Mouse (Mus musculus): ENCODE data around the gene Plekhb2. TPM values are rescaled to one million over a fixed set of nuclear protein-coding genes. Genes with fewer than 3 reads are reported as not detected.

Plekhb2 gene
- polyA plus RNA-seq, 1 experiment from 2014 or later, result 76.8 TPM

DNA sequence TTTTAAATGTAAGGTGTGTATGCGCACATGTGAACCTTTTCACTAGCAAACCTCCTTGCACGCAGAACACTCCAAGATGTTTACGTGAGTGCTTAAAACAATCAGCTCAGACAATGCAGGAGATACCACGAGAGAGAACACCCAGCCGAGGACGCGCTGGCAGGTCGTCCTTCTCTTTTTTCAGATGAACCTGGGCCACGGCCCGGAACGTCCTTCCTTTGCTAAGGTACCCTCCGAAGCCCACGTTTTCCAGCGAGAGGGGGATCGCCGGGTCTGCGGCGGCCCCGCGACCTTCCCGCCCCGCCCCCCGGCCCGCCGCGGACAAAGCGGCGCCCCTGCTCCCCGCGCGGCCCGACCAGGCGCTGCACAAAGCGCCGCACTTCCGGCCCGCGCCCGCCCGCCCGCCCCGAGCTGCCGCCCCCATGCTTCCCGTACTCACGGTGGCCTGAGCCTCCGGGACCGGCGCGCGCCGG, 7.4 kb upstream of the Plekhb2 start:
- ATAC-seq (ENCODE audit: low read depth), result peak; percentile 87

DNA sequence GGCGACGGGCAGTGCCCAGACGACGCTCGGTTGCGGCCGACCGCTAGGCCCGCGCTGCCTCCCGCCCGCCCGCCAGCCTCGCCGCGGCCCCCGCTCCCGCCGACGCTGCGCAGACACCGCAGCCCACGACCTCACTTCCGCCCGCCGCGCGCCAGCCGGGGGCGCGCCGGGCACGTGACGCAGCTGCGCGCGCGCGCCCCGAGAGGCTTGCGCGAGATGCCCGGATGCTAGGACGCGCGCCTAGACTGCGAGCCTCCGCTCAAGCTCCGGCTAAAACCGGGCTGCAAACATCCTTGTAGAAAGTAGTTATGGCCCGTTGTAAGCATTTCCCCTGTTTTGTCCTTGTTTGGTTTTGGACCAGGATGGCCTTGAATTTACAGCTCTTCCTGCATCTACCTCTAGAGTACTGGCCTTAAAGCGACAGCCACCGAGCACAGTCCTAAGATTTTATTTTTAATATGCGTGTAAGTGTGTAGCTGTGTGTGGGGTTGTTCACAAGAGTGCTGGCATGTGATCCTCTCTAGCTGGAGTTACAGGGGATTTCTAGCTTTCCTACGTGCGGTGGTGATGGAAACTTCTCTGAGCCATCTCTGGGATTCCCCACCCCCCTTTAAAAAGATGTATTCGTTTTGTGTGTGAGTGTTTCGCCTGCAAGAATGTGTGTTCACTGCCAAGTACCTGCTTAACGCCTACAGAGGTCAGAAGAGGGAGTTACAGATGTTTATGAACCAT, 6.7 kb upstream of the Plekhb2 start, which contains the start of gene Fam168b:
Fam168b (minus strand) TSS at position 179 of the 732 bp plus-strand sequence.
- WGBS, result 3% methylated on average over 59 of the region's 59 CpGs
- Histone ChIP-seq H3K36me3 (ENCODE audit: control insufficient read depth, insufficient read depth, low read length) (no peaks in the 10 kb centered on the region), H3K4me1 (ENCODE audit: control insufficient read depth, insufficient read depth, low read length) (peaks cover 23% of the 10 kb centered on the region), H3K4me2 (ENCODE audit: low read depth, low read length) (peak within 1 kb of the TSS; percentile 87), H3K9me3 (ENCODE audit: control insufficient read depth, low read length) (no peaks in the 10 kb centered on the region), H3K27me3 (ENCODE audit: control insufficient read depth, insufficient read depth, low read length) (no peaks in the 10 kb centered on the region), H3K27ac (ENCODE audit: low read depth, low read length) (peak within 1 kb of the TSS; percentile 95), H3K9ac (replicated peaks; ENCODE audit: low read depth, low read length) (peak within 1 kb of the TSS; percentile 88), H3K4me3 (ENCODE audit: low read depth, low read length) (peak within 1 kb of the TSS; percentile 72)
- peak; percentile 93 for ATAC-seq (ENCODE audit: low read depth)

More for the DNA sequence above, 7.4 kb upstream of the Plekhb2 start:
- Histone ChIP-seq H3K27me3 (ENCODE audit: control insufficient read depth, insufficient read depth, low read length) (no peaks in the 10 kb centered on the region), H3K4me3 (ENCODE audit: low read depth, low read length) (peak overlapping the region; percentile 72), H3K36me3 (ENCODE audit: control insufficient read depth, insufficient read depth, low read length) (no peaks in the 10 kb centered on the region), H3K9ac (replicated peaks; ENCODE audit: low read depth, low read length) (peak overlapping the region; percentile 88), H3K9me3 (ENCODE audit: control insufficient read depth, low read length) (no peaks in the 10 kb centered on the region), H3K27ac (ENCODE audit: low read depth, low read length) (peak overlapping the region; percentile 95), H3K4me2 (ENCODE audit: low read depth, low read length) (peak overlapping the region; percentile 87), H3K4me1 (ENCODE audit: control insufficient read depth, insufficient read depth, low read length) (peaks cover 23% of the 10 kb centered on the region)
- 1% methylated on average over 36 of the region's 51 CpGs for WGBS

DNA sequence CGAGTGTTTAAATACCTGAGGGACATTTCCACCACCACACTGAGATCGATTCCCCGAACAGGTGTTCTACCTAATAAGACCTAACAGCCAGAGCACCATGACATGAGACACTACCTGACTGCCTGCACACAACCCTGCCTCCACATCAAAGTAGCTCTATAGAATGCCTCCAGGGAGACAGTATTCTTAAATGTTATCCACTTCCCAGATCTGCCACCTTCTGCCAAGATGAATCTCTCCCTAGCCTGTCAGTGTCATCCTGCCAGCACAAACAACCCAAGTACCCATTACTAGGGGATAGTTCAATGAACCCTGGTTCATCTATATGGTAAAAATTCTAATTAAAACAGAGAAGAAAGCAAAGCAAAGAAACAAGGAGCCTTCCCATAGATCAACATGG, 2.7 kb upstream of the Plekhb2 start:
- H3K27me3 ChIP-seq (ENCODE audit: control insufficient read depth, insufficient read depth, low read length), result no peaks in the 10 kb centered on the region
- WGBS, result 90% methylated on average over 3 of the region's 3 CpGs
- no peaks in the 10 kb centered on the region for H3K9me3 ChIP-seq (ENCODE audit: control insufficient read depth, low read length)
- peaks cover 12% of the 10 kb centered on the region; the same call in 1 of the 2 replicates for H3K4me1 ChIP-seq (ENCODE audit: control insufficient read depth, insufficient read depth, low read length)
- ATAC-seq (ENCODE audit: low read depth), result no peak
- no peak overlapping the region for H3K9ac ChIP-seq (replicated peaks; ENCODE audit: low read depth, low read length)
- H3K36me3 ChIP-seq (ENCODE audit: control insufficient read depth, insufficient read depth, low read length), result no peaks in the 10 kb centered on the region
- no peak overlapping the region for H3K27ac ChIP-seq (ENCODE audit: low read depth, low read length)
- no peak overlapping the region for H3K4me2 ChIP-seq (ENCODE audit: low read depth, low read length)
- H3K4me3 ChIP-seq (ENCODE audit: low read depth, low read length), result no peak overlapping the region

DNA sequence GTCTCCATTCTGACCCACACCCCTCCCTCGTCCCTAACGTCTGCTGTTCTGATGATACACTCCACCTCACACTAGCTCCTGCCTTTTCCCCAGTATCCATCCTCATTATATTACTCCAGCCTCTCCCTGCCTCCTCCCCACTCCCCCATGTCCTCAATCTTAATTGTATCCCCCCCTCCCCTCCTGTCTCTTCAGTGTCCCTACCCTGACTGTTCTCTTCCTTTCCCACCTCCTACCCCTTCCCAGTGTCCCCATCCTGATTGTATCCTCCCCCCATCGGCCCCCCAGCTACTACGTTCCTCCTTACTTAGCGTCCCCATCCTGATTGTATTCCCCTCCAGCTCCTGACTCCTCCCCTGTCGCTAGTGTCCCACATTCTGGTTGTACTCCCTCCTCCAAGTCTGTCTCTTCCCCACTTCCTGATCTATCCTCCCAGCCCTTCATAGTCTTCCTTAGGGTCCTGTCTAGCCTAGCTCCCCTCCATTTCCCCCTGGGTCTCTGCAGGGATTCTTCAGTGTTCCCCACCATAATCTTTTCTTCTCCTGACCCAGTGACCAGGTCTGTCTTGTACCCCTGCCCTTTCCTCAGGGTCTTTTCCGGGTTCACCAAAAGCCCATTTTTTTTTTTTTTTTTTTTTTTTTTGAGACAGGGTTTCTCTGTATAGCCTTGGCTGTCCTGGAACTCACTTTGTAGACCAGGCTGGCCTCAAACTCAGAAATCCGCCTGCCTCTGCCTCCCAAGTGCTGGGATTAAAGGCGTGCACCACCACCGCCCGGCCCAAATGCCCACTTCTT, 764 bp downstream of the Plekhb2 start:
- peak overlapping the region; percentile 67; the same call in 1 of the 2 replicates for H3K27ac ChIP-seq (ENCODE audit: low read depth, low read length)
- H3K9ac ChIP-seq (replicated peaks; ENCODE audit: low read depth, low read length), result peak overlapping the region; percentile 92
- peak overlapping the region; percentile 75 for H3K4me3 ChIP-seq (ENCODE audit: low read depth, low read length)
- no peaks in the 10 kb centered on the region for H3K36me3 ChIP-seq (ENCODE audit: control insufficient read depth, insufficient read depth, low read length)
- ATAC-seq (ENCODE audit: low read depth), result peak; percentile 77
- no peaks in the 10 kb centered on the region for H3K9me3 ChIP-seq (ENCODE audit: control insufficient read depth, low read length)
- H3K27me3 ChIP-seq (ENCODE audit: control insufficient read depth, insufficient read depth, low read length), result no peaks in the 10 kb centered on the region
- H3K4me2 ChIP-seq (ENCODE audit: low read depth, low read length), result peak overlapping the region; percentile 58
- WGBS, result 41% methylated on average over 11 of the region's 11 CpGs
- H3K4me1 ChIP-seq (ENCODE audit: control insufficient read depth, insufficient read depth, low read length), result peaks cover 19% of the 10 kb centered on the region; the same call in 1 of the 2 replicates

DNA sequence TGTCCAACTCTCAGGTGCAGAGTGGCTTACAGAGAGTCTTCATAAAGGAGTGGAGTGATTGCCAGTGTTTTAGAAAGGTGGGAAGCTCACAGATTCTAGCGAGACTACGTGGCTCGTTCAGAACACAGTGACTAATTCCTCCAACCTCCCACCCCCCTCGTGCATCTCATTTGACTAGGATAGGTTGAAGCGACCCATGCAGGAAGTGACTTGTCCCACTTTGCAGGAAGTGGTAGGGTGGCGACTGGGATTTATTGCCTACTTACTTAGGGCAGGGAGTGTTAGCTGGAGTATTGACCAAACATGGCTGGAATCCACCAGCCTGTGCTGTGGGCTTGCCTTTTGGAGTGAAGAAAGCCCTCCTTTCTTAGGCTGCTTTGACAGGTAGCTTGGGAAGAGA, 1.8 kb downstream of the Plekhb2 start:
- Histone ChIP-seq H3K9ac (replicated peaks; ENCODE audit: low read depth, low read length) (no peak overlapping the region), H3K27ac (ENCODE audit: low read depth, low read length) (no peak overlapping the region), H3K4me3 (ENCODE audit: low read depth, low read length) (no peak overlapping the region), H3K9me3 (ENCODE audit: control insufficient read depth, low read length) (no peaks in the 10 kb centered on the region), H3K36me3 (ENCODE audit: control insufficient read depth, insufficient read depth, low read length) (no peaks in the 10 kb centered on the region), H3K4me2 (ENCODE audit: low read depth, low read length) (peak overlapping the region; percentile 33; the same call in 1 of the 2 replicates), H3K4me1 (ENCODE audit: control insufficient read depth, insufficient read depth, low read length) (peaks cover 19% of the 10 kb centered on the region; the same call in 1 of the 2 replicates), H3K27me3 (ENCODE audit: control insufficient read depth, insufficient read depth, low read length) (no peaks in the 10 kb centered on the region)
- WGBS, result 57% methylated on average over 6 of the region's 6 CpGs
- no peak for ATAC-seq (ENCODE audit: low read depth)

DNA sequence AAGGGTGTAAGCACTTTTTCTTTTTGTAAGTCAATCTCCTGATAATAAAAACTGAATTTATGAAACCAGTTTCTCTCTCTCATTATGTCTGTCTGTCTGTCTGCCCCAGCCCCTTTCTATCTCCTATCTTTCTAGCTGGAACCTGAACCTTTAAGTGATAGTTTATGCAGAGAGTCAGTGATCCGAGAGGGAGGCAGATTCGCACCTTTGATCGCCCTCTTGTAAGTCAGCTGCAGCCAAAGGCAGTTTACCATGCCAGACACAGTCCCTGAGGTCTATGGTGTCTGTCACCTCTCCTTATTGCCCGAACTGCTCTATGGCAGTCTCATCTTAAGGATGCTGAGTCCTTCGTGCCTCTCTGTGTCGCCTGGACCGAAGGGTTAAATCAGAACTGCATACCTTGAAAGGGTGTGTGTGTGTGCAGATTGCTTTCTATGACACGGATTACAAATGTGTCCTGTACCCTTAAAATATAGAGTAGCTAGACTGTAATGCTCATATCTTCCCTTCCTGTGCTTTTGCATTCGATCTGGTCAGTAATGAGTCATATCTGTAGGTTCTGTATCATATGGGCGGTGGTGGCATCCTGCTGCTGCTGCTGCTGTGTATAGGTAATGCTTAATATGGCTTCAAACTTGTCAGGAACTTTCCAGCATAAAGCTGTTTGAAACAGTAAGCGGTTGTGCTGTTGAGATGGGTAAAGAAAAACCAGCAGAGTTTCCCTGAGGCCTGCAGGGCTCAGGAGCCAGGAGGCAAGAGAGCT, 2.5 kb downstream of the Plekhb2 start:
- Histone ChIP-seq H3K4me3 (ENCODE audit: low read depth, low read length) (no peak overlapping the region), H3K4me1 (ENCODE audit: control insufficient read depth, insufficient read depth, low read length) (peaks cover 19% of the 10 kb centered on the region; the same call in 1 of the 2 replicates), H3K27me3 (ENCODE audit: control insufficient read depth, insufficient read depth, low read length) (no peaks in the 10 kb centered on the region), H3K4me2 (ENCODE audit: low read depth, low read length) (peak overlapping the region; percentile 27; the same call in 1 of the 2 replicates), H3K36me3 (ENCODE audit: control insufficient read depth, insufficient read depth, low read length) (no peaks in the 10 kb centered on the region), H3K9me3 (ENCODE audit: control insufficient read depth, low read length) (no peaks in the 10 kb centered on the region), H3K9ac (replicated peaks; ENCODE audit: low read depth, low read length) (0 out of 2 replicates have a peak overlapping the region, but pooled peaks have one; percentile 22), H3K27ac (ENCODE audit: low read depth, low read length) (peak overlapping the region; percentile 28; the same call in 1 of the 2 replicates)
- no peak for ATAC-seq (ENCODE audit: low read depth)
- WGBS, result 85% methylated on average over 11 of the region's 11 CpGs

DNA sequence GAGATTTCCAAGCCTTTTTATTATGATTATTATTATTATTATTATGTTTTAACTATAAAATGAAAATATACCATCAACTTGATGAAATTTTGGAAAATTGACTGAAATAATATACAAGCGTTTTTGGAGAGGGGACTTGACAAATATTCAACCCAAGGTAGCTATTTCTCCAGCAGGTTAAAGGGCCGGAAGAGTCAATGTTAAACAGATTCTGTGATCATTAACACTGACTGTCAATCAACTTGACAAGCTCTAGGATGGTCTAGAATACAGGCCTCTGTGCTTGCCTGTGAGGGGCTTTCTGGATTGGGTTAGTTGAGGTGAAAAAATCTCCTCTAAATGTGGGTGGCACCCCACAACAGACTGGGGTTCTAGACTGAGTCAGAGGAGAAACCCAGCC, 4.0 kb downstream of the Plekhb2 start:
- Histone ChIP-seq H3K9ac (replicated peaks; ENCODE audit: low read depth, low read length) (no peak overlapping the region), H3K4me3 (ENCODE audit: low read depth, low read length) (no peak overlapping the region), H3K9me3 (ENCODE audit: control insufficient read depth, low read length) (no peaks in the 10 kb centered on the region), H3K4me2 (ENCODE audit: low read depth, low read length) (no peak overlapping the region), H3K36me3 (ENCODE audit: control insufficient read depth, insufficient read depth, low read length) (no peaks in the 10 kb centered on the region), H3K27me3 (ENCODE audit: control insufficient read depth, insufficient read depth, low read length) (no peaks in the 10 kb centered on the region), H3K27ac (ENCODE audit: low read depth, low read length) (no peak overlapping the region), H3K4me1 (ENCODE audit: control insufficient read depth, insufficient read depth, low read length) (peaks cover 19% of the 10 kb centered on the region; the same call in 1 of the 2 replicates)
- 92% methylated on average over 2 of the region's 2 CpGs for WGBS
- no peak for ATAC-seq (ENCODE audit: low read depth)

DNA sequence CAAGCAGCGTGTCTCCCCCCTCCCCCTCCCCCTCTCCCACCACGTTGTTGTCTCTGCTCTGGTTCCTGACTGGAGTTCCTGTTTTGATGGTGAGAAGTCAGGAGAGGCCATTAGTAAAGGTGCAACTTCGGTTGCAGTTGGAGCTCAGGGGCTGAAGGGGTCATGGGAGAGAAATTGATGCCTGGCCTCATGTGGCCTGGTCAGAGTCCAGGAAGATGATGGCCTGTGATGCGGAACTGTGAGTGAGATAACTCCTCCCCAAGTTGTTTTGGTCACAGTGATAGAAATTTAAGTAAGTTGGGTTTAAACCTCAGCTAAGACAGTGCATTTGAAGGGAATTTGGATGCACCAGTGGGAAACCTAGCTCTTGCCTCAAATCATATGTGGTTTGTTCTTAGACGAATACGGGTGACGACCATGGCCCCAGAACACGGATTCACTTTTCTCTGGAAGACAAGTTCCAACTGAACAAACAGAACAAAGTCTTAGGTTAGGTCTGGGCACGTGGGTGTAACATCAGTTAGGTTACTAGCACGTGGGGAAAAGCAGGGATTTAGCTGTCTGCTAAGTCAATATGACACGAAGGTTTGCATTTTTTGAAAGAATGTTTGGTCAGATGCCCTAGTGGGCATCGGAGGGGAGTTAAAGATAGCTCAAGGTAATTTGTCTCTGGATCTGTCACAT, 5.4 kb downstream of the Plekhb2 start:
- Histone ChIP-seq H3K9me3 (ENCODE audit: control insufficient read depth, low read length) (no peaks in the 10 kb centered on the region), H3K27ac (ENCODE audit: low read depth, low read length) (no peak overlapping the region), H3K4me3 (ENCODE audit: low read depth, low read length) (no peak overlapping the region), H3K36me3 (ENCODE audit: control insufficient read depth, insufficient read depth, low read length) (no peaks in the 10 kb centered on the region), H3K4me2 (ENCODE audit: low read depth, low read length) (no peak overlapping the region), H3K4me1 (ENCODE audit: control insufficient read depth, insufficient read depth, low read length) (peaks cover 19% of the 10 kb centered on the region; the same call in 1 of the 2 replicates), H3K9ac (replicated peaks; ENCODE audit: low read depth, low read length) (no peak overlapping the region), H3K27me3 (ENCODE audit: control insufficient read depth, insufficient read depth, low read length) (no peaks in the 10 kb centered on the region)
- WGBS, result 85% methylated on average over 12 of the region's 12 CpGs
- ATAC-seq (ENCODE audit: low read depth), result no peak

Data from neural tube, embryonic 14.5 days (tissue).